Mouse (Mus musculus) CD4-positive naive resting alpha-beta T cell, adult 57 days (primary cell): ENCODE data around the gene Fgfbp1. TPM values are rescaled to one million over a fixed set of nuclear protein-coding genes. Genes with fewer than 3 reads are reported as not detected.

Experiments
- total RNA-seq: library from RNA; stranded (reverse); gene quantifications from one replicate; pipeline ENCODE4 v1.2.4, GENCODE M21; 2023

Fgfbp1 gene
- total RNA-seq: not detected

GRCm38 (mm10) chr5:43981620-43982019, at the start of gene Fgfbp1:
TSS of gene Fgfbp1 (minus strand) at chr5:43981779.

Other genes with a start within 250 kb of the Fgfbp1 start
- gene Bst1, start 162.9 kb downstream of the Fgfbp1 start, total RNA-seq: not detected
- 55.2 TPM for gene Fbxl5, start 160.1 kb downstream of the Fgfbp1 start, total RNA-seq
- 5.6 TPM for gene Cd38, start 113.2 kb downstream of the Fgfbp1 start, total RNA-seq
- gene Gm7879, start 68.6 kb downstream of the Fgfbp1 start, total RNA-seq: 7.8 TPM
- gene Prom1, start 120.3 kb upstream of the Fgfbp1 start, total RNA-seq: not detected
- 80.9 TPM for gene Tapt1, start 244.8 kb upstream of the Fgfbp1 start, total RNA-seq